Mouse (Mus musculus): ENCODE results near the gene Tex14. TPM values are rescaled to one million over a fixed set of nuclear protein-coding genes. Genes with fewer than 3 reads are reported as not detected.
A peak's percentile ranks its signal among the peaks of the same experiment; 100 is the strongest.

Tex14 gene
- polyA plus RNA-seq (2015; fragmentation: Nextera tagmentation; extraction: Ambion mirVana), result 0.36 and 1.0 TPM in 2 replicates

DNA sequence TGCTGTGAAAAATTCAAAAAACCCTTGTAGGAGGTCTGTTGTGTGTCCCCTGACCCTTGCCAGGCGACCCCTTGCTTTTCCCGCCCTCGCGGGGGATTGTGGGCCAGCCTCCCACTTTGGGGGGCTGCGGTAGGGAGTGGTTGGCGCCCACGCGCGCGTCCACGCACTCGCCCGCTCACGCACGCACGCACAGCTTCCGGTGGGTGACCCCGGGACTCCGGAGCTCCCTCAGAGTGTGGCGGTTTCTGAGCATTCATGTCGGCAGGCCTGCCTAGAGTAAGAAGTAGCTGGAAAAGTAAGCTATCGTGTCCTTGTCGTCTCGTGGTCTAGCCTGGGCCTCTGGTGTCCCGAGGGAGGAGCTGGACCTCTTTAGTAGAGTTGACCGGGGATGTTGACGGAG lies at the start of gene Tex14, which contains the start of gene Rad51c:
Tex14 (plus strand) TSS at position 190 of the 400 bp plus-strand sequence.
Rad51c (minus strand) TSS at position 79 of the 400 bp plus-strand sequence.
- peak within 1 kb of the TSS; percentile 62 for H3K4me2 ChIP-seq (ENCODE audit: low read depth, low read length)
- H3K9me3 ChIP-seq (replicated peaks; ENCODE audit: control insufficient read depth, low read length), result no peaks in the 10 kb centered on the region
- H3K36me3 ChIP-seq (ENCODE audit: control insufficient read depth, insufficient read depth, low read length), result no peaks in the 10 kb centered on the region
- H3K4me1 ChIP-seq (ENCODE audit: control insufficient read depth, insufficient read depth, low read length), result peaks cover 6% of the 10 kb centered on the region
- peak within 1 kb of the TSS; percentile 71 for H3K4me3 ChIP-seq (replicated peaks; ENCODE audit: low read length)
- H3K9ac ChIP-seq (ENCODE audit: low read length), result peak within 1 kb of the TSS; percentile 79
- H3K27me3 ChIP-seq (ENCODE audit: control insufficient read depth, insufficient read depth, low read length), result no peaks in the 10 kb centered on the region
- H3K27ac ChIP-seq (ENCODE audit: low read length), result peak within 1 kb of the TSS; percentile 95
- ATAC-seq (ENCODE audit: insufficient read depth, low FRiP score), result peak; percentile 12; the same call in 1 of the 2 replicates
- WGBS, result 73% methylated on average over 27 of the region's 27 CpGs

DNA sequence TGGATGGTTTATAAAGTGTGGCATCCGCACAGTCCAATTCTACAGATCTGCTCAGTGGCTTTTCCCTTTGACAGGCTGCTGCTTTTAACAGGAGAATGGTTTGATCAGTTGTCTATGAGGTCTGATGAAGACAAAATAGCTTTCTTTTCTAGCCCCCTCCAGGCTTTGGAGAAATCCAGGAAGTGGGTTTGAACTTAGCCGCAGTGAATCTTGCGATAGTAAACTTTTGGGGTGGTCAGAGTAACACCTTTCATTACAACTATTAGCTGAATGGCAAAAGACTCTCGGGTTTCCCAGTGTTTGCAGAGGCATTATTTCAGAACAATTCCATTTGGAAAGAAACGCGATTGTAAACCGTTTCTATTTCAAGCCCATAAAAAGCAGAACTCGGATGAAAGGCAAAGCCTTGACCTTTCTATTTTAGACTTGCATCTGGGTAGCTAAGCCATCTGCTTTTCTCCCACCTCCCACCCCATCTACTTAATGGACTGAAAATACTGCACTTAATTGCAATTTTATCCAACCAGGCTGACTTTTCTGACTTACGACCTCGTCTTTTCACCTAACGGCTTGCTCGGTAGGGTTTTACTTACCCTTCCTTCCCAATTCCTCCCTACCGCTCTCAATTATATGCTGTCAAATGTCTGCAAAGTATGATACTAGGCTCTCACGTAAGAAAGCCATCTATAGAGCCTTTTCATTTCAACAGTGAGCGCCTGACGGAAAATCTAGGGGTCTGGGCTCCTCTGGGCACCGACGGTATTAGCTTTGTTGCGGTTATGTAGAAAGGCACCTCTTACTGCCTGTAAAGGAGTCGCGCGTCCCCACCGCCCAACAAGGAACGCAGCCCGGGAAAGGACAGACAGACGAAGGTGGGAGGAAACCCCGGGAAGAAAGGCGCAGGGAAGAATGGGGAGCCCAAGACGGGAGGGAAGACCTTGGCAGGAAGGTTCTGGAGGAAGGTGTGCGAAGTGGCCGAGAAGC lies 47.3 kb upstream of the Tex14 start:
- Histone ChIP-seq H3K4me3 (replicated peaks; ENCODE audit: low read length) (peak overlapping the region; percentile 73), H3K9ac (ENCODE audit: low read length) (peak overlapping the region; percentile 75), H3K36me3 (ENCODE audit: control insufficient read depth, insufficient read depth, low read length) (no peaks in the 10 kb centered on the region), H3K27ac (ENCODE audit: low read length) (no peak overlapping the region), H3K4me1 (ENCODE audit: control insufficient read depth, insufficient read depth, low read length) (peaks cover 13% of the 10 kb centered on the region; the same call in 1 of the 2 replicates), H3K27me3 (ENCODE audit: control insufficient read depth, insufficient read depth, low read length) (peaks cover 27% of the 10 kb centered on the region), H3K9me3 (replicated peaks; ENCODE audit: control insufficient read depth, low read length) (no peaks in the 10 kb centered on the region), H3K4me2 (ENCODE audit: low read depth, low read length) (peak overlapping the region; percentile 99)
- no peak for ATAC-seq (ENCODE audit: insufficient read depth, low FRiP score)
- 7% methylated on average over 31 of the region's 31 CpGs for WGBS

DNA sequence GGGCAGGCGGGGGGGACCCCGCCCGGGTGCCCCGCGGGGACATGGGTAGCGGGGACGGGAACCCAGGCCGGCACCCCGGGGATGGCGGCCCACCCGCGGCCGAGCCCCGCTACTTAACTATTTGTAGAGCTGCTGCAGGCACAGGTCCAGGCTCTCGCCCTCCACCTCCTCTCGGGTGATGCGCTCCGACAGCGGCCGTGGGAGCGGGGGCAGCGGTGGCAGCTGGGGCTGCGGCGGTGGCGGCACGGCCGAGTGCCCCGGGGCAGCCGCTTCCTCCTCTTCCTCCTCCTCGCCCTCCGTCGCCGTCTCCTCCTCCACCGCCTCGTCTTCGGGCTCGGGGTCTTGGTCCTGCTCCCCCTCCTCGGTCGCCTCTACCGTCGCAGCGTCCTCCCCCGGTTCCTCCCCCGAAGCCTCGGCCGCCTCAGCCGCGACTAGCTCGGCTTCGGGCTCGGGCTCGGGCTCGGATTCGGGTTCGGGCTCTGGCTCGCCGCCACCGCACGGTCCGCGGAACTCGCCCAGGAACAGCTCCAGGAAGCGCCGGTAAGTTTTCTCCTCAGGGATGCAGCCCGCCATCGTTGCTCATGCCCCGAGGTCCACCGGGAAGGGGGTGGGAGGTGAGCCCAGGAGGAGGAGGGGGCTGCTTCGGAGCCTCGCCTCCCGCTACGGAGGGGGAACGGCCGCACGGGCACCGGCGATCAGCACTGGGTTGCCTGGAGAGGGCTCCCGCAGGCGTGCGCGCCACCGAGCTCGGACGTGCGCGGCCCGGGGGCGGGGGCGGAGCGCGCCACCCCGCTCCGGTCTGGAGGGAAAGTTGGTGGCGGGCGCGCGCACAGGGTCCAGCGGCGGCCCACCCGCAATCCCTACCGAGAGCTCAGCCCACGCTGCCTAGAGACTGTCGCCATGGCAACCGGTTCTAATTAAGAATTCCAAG lies 46.3 kb upstream of the Tex14 start, which contains the start of gene Ppm1e:
Ppm1e (minus strand) TSS at position 693 of the 931 bp plus-strand sequence.
- H3K4me3 ChIP-seq (replicated peaks; ENCODE audit: low read length), result peak within 1 kb of the TSS; percentile 73
- H3K27me3 ChIP-seq (ENCODE audit: control insufficient read depth, insufficient read depth, low read length), result peaks cover 27% of the 10 kb centered on the region
- peak within 1 kb of the TSS; percentile 75 for H3K9ac ChIP-seq (ENCODE audit: low read length)
- peak within 1 kb of the TSS; percentile 99 for H3K4me2 ChIP-seq (ENCODE audit: low read depth, low read length)
- H3K27ac ChIP-seq (ENCODE audit: low read length), result no peak within 1 kb of the TSS
- H3K4me1 ChIP-seq (ENCODE audit: control insufficient read depth, insufficient read depth, low read length), result peaks cover 13% of the 10 kb centered on the region; the same call in 1 of the 2 replicates
- peak; percentile 91 for ATAC-seq (ENCODE audit: insufficient read depth, low FRiP score)
- H3K9me3 ChIP-seq (replicated peaks; ENCODE audit: control insufficient read depth, low read length), result no peaks in the 10 kb centered on the region
- WGBS, result under 1% methylated on average over 97 of the region's 104 CpGs
- no peaks in the 10 kb centered on the region for H3K36me3 ChIP-seq (ENCODE audit: control insufficient read depth, insufficient read depth, low read length)

DNA sequence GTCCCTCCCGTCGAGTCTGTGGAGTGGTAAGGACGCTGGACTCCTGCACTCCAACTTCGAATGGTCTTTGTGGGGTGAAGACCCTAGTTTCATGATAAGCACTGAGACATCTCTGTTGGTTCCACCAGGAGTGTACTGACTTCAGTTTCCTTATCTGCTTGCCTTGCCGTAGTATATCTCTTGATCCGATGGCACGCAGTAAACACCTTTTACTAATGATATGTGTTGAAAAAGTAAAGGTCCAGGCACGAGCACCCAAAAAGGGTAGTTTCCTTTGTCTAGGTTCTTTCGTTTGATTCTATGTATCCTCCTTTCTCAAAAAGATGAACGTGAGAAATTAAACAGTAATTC lies 45.6 kb upstream of the Tex14 start:
- H3K9ac ChIP-seq (ENCODE audit: low read length), result peak overlapping the region; percentile 75
- peaks cover 27% of the 10 kb centered on the region for H3K27me3 ChIP-seq (ENCODE audit: control insufficient read depth, insufficient read depth, low read length)

DNA sequence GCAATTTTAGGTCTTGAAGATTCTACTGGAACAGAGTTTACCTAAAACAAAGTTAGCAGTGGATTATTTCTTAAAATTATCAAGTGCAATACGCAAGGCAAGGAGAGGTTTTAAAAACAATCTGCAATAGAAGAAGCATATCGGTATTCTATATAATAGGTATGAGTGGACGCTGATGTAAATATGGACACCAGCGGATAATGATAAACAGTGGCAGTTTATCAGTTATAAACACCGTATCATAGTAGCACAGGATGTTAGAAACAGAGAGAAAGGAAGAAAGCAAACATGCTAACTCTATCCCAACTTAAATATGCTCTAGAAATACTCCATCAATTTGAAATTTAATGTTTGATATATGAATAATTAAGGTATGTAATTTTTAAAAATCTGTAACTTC lies 39.7 kb upstream of the Tex14 start:
- H3K27me3 ChIP-seq (ENCODE audit: control insufficient read depth, insufficient read depth, low read length), result 0 out of 2 replicates have a peak, but pooled peaks cover 3% of the 10 kb centered on the region
- H3K4me1 ChIP-seq (ENCODE audit: control insufficient read depth, insufficient read depth, low read length), result no peaks in the 10 kb centered on the region
- 86% methylated on average over 5 of the region's 5 CpGs for WGBS
- ATAC-seq (ENCODE audit: insufficient read depth, low FRiP score), result no peak
- H3K27ac ChIP-seq (ENCODE audit: low read length), result no peak overlapping the region
- H3K4me3 ChIP-seq (replicated peaks; ENCODE audit: low read length), result no peak overlapping the region
- no peaks in the 10 kb centered on the region for H3K36me3 ChIP-seq (ENCODE audit: control insufficient read depth, insufficient read depth, low read length)
- no peaks in the 10 kb centered on the region for H3K9me3 ChIP-seq (replicated peaks; ENCODE audit: control insufficient read depth, low read length)
- H3K9ac ChIP-seq (ENCODE audit: low read length), result no peak overlapping the region
- H3K4me2 ChIP-seq (ENCODE audit: low read depth, low read length), result no peak overlapping the region

More for the DNA sequence above, 45.6 kb upstream of the Tex14 start:
- H3K4me3 ChIP-seq (replicated peaks; ENCODE audit: low read length), result peak overlapping the region; percentile 73
- peak overlapping the region; percentile 99 for H3K4me2 ChIP-seq (ENCODE audit: low read depth, low read length)
- H3K4me1 ChIP-seq (ENCODE audit: control insufficient read depth, insufficient read depth, low read length), result peaks cover 13% of the 10 kb centered on the region; the same call in 1 of the 2 replicates
- no peaks in the 10 kb centered on the region for H3K9me3 ChIP-seq (replicated peaks; ENCODE audit: control insufficient read depth, low read length)
- 10% methylated on average over 10 of the region's 10 CpGs for WGBS
- H3K27ac ChIP-seq (ENCODE audit: low read length), result no peak overlapping the region
- no peaks in the 10 kb centered on the region for H3K36me3 ChIP-seq (ENCODE audit: control insufficient read depth, insufficient read depth, low read length)
- no peak for ATAC-seq (ENCODE audit: insufficient read depth, low FRiP score)

DNA sequence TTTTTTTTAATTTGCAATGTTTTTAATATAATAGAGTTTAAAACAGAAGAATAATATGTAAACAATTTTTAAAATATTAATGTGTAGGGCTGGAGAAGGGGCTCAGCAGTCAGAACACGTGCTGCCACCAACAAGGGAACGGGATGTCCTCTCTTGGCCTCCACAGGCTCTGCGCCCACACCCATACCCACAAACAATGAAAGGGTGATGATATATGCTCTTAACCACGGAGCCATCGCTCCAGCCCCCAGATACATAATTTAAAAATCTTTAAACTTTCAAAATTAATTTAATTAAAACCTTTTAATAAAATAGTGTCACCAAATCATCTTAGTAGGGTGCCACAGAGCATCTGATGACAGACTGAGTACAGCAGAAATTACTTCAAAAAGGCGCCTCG lies 37.8 kb upstream of the Tex14 start:
- no peaks in the 10 kb centered on the region for H3K27me3 ChIP-seq (ENCODE audit: control insufficient read depth, insufficient read depth, low read length)
- no peaks in the 10 kb centered on the region for H3K9me3 ChIP-seq (replicated peaks; ENCODE audit: control insufficient read depth, low read length)
- H3K4me2 ChIP-seq (ENCODE audit: low read depth, low read length), result no peak overlapping the region
- WGBS, result 79% methylated on average over 7 of the region's 7 CpGs
- no peak overlapping the region for H3K4me3 ChIP-seq (replicated peaks; ENCODE audit: low read length)
- no peak for ATAC-seq (ENCODE audit: insufficient read depth, low FRiP score)
- no peaks in the 10 kb centered on the region for H3K36me3 ChIP-seq (ENCODE audit: control insufficient read depth, insufficient read depth, low read length)
- no peaks in the 10 kb centered on the region for H3K4me1 ChIP-seq (ENCODE audit: control insufficient read depth, insufficient read depth, low read length)
- H3K9ac ChIP-seq (ENCODE audit: low read length), result no peak overlapping the region
- H3K27ac ChIP-seq (ENCODE audit: low read length), result no peak overlapping the region

DNA sequence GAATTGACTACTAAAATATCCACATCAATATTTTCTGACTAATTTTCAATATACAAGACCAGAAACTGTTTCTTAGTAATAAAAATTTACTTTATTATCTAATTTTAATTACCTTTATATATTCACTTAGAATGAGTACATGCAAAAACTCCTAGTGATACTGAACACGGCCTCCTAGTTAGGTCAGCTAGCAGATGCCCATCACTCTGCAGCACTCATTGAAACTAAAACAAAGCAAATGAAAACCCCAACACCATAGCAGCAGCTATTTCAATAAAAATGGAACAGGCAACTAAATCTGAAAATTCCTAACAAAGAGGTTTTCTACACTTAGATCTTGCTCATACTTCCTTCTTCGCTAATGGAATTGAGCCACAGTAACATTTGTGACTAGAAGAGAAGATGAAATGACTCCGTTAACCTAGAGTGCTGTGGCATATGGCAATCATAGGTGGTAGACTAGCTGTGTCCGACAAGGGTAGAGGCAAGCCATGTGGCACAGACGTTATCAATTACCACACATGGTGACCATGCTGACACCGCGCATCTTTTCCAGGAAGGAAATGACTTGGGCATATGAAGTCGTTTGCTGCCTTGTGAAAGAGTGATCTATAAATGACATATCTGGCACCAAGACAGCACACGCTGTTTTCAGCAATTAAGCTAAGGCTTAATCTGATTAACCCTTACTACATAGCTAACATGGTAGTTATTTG lies 36.8 kb upstream of the Tex14 start:
- no peak overlapping the region for H3K27ac ChIP-seq (ENCODE audit: low read length)
- 73% methylated on average over 9 of the region's 9 CpGs for WGBS
- no peaks in the 10 kb centered on the region for H3K27me3 ChIP-seq (ENCODE audit: control insufficient read depth, insufficient read depth, low read length)
- H3K4me3 ChIP-seq (replicated peaks; ENCODE audit: low read length), result no peak overlapping the region
- no peaks in the 10 kb centered on the region for H3K36me3 ChIP-seq (ENCODE audit: control insufficient read depth, insufficient read depth, low read length)
- H3K9ac ChIP-seq (ENCODE audit: low read length), result no peak overlapping the region
- H3K9me3 ChIP-seq (replicated peaks; ENCODE audit: control insufficient read depth, low read length), result no peaks in the 10 kb centered on the region
- no peaks in the 10 kb centered on the region for H3K4me1 ChIP-seq (ENCODE audit: control insufficient read depth, insufficient read depth, low read length)
- no peak overlapping the region for H3K4me2 ChIP-seq (ENCODE audit: low read depth, low read length)
- ATAC-seq (ENCODE audit: insufficient read depth, low FRiP score), result 0 out of 2 replicates have a peak, but pooled peaks have one; percentile 29

DNA sequence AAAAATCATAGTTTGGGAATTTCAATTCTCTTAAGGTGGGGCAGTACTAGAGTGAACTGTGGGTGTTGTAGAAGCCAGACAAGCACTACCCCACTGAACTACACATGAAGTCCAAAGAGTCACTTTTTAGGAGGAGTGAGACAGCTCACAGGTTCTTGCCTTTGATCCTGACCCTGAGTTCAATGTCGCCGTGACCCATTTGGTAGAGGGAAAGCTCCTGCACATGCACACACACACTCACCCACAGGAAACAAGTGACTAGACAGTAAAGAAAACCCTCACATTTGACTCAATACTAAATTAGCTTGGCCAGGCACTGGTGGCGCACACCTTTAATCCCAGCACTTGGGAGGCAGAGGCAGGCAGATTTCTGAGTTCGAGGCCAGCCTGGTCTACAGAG lies 20.3 kb upstream of the Tex14 start:
- H3K4me3 ChIP-seq (replicated peaks; ENCODE audit: low read length), result no peak overlapping the region
- H3K4me2 ChIP-seq (ENCODE audit: low read depth, low read length), result no peak overlapping the region
- H3K4me1 ChIP-seq (ENCODE audit: control insufficient read depth, insufficient read depth, low read length), result no peaks in the 10 kb centered on the region
- H3K27me3 ChIP-seq (ENCODE audit: control insufficient read depth, insufficient read depth, low read length), result no peaks in the 10 kb centered on the region
- H3K9me3 ChIP-seq (replicated peaks; ENCODE audit: control insufficient read depth, low read length), result no peaks in the 10 kb centered on the region
- H3K27ac ChIP-seq (ENCODE audit: low read length), result no peak overlapping the region
- WGBS, result 98% methylated on average over 3 of the region's 4 CpGs
- H3K36me3 ChIP-seq (ENCODE audit: control insufficient read depth, insufficient read depth, low read length), result no peaks in the 10 kb centered on the region
- no peak overlapping the region for H3K9ac ChIP-seq (ENCODE audit: low read length)
- no peak for ATAC-seq (ENCODE audit: insufficient read depth, low FRiP score)

Measured in stomach, embryonic 16.5 days (tissue).